Mouse (Mus musculus) adrenal gland, postnatal 4 days (tissue): ENCODE results near the gene Pcsk2. TPM values are rescaled to one million over a fixed set of nuclear protein-coding genes. Genes with fewer than 3 reads are reported as not detected.

Experiments used
- DNase-seq, 2 experiments: peaks; one replicate each; pipeline ENCODE4 v3.0.0; 2021 to 2022; ENCODE audit warnings: low spot score in 2 of 2, mixed read lengths in 2 of 2
- total RNA-seq, 2 experiments: library from RNA; stranded (reverse); gene quantifications; 2 replicates each; pipeline ENCODE4 v1.2.3; 2021

Pcsk2 gene
- total RNA-seq, 2 experiments from 2014 or later: 5.5 to 13.2 TPM

GRCm38 (mm10) chr2:143643305-143643704, 97.3 kb downstream of the Pcsk2 start:
- DNase-seq: no peak

- DNase-seq: no peak
Measured at GRCm38 (mm10) chr2:143644374-143644773, 98.4 kb downstream of the Pcsk2 start.

- no peak for DNase-seq
Measured at GRCm38 (mm10) chr2:143646001-143646400, 100.0 kb downstream of the Pcsk2 start.

GRCm38 (mm10) chr2:143654621-143655020, 108.7 kb downstream of the Pcsk2 start:
- no peak for DNase-seq

GRCm38 (mm10) chr2:143656968-143657367, 111.0 kb downstream of the Pcsk2 start:
- no peak for DNase-seq

GRCm38 (mm10) chr2:143666785-143667184, 120.8 kb downstream of the Pcsk2 start:
- DNase-seq: no peak

GRCm38 (mm10) chr2:143677869-143678268, 131.9 kb downstream of the Pcsk2 start:
- DNase-seq: no peak

- DNase-seq: no peak
Measured at GRCm38 (mm10) chr2:143679513-143679912, 133.6 kb downstream of the Pcsk2 start.

- no peak for DNase-seq
Measured at GRCm38 (mm10) chr2:143681873-143682555, 136.1 kb downstream of the Pcsk2 start.

GRCm38 (mm10) chr2:143683513-143683912, 137.6 kb downstream of the Pcsk2 start:
- DNase-seq: no peak

GRCm38 (mm10) chr2:143691244-143691643, 145.3 kb downstream of the Pcsk2 start:
- no peak for DNase-seq

- DNase-seq: no peak
Measured at GRCm38 (mm10) chr2:143696026-143696557, 150.1 kb downstream of the Pcsk2 start.

- DNase-seq: no peak
Measured at GRCm38 (mm10) chr2:143696704-143697103, 150.7 kb downstream of the Pcsk2 start.

GRCm38 (mm10) chr2:143701141-143701540, 155.2 kb downstream of the Pcsk2 start:
- DNase-seq: no peak

- DNase-seq: no peak
Measured at GRCm38 (mm10) chr2:143702931-143703344, 157.0 kb downstream of the Pcsk2 start.

- no peak for DNase-seq
Measured at GRCm38 (mm10) chr2:143708205-143708604, 162.2 kb downstream of the Pcsk2 start.

- no peak for DNase-seq
Measured at GRCm38 (mm10) chr2:143709249-143709648, 163.3 kb downstream of the Pcsk2 start.

- DNase-seq: no peak
Measured at GRCm38 (mm10) chr2:143709979-143710378, 164.0 kb downstream of the Pcsk2 start.

- no peak for DNase-seq
Measured at GRCm38 (mm10) chr2:143711886-143712285, 165.9 kb downstream of the Pcsk2 start.

- DNase-seq: no peak
Measured at GRCm38 (mm10) chr2:143712901-143713300, 166.9 kb downstream of the Pcsk2 start.

- no peak for DNase-seq
Measured at GRCm38 (mm10) chr2:143713902-143714301, 167.9 kb downstream of the Pcsk2 start.

- no peak for DNase-seq
Measured at GRCm38 (mm10) chr2:143715110-143715509, 169.2 kb downstream of the Pcsk2 start.

GRCm38 (mm10) chr2:143723231-143723630, 177.3 kb downstream of the Pcsk2 start:
- DNase-seq: no peak
